Mouse (Mus musculus) liver (tissue): Measurements from ENCODE around the gene Il33.

Experiments used
- DNase-seq: peaks from one replicate; pipeline ENCODE4 v3.0.0-alpha.2; 2020; ENCODE audit warnings: mixed read lengths

Gene Il33

DNA sequence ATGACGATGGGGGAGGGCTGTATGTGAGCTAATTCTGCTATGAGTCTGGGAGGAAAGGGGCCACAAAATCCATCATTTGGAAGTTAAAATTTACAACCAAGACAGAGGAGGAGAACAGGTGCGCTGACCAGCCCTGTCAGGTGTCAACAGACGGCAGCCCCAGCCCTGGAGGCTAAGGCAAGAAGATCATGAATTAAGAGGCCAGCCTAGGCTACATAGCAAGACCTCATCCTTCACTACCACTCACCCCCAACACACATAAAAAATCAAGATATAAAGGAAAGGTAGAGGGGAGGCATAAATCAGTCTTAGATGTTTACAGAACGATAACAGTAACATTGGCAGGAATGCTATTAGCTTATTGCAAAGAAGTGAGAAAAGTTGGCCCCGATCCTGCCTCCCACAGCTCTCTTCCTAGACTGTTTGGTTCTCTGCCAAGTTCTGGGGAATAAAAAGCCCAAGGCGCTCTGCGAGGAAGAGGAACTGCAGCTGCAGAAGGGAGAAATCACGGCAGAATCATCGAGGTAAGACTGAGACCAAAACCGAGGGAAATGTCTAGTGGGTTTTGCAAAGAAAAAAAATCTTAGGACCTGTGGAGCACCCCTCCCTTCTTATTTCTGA lies at the start of gene Il33:
Il33 (plus strand) TSS at position 477 of the 621 bp plus-strand sequence.
- DNase-seq, result peak; percentile 15

DNA sequence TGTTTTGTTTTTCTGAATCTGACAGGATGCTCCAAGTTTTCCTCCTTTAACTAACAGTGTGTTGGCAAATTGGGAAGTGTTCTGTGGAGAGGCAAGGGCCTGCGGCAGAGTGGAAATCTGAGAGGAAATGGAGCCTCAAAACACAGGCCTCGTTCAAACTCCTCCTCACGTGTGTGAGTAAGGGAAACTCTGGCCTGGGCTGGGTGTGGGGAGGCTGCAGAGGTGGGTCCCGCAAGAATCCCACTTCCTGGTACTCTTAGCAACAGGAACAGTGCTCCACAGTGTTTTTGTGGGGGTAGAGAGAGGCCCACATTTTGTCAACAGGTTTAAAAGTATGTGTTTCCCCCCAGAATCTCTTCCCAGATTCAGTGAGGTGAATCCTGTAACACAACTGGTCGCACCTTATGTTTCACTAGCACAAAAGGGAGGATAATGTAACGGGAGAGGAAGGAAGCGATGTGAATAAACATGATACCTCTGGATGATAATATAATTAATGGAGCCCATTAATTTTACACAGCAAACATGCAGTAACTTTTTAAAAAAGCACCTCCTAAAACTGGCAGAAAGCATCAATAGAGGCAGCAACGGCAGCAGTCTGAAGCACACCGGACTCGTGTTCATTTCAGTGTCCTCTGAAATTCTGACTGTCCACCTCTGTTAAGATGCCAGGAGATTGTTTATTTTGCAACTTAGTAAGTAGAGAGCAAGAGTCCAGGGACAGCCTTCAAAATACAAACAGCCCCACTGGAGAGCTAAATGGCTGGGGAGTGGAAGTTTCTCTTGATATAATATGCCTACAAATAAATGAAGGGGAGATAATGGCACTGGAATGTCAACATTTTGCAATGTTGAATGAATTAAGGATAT lies 47.3 kb upstream of the Il33 start:
- no peak for DNase-seq

DNA sequence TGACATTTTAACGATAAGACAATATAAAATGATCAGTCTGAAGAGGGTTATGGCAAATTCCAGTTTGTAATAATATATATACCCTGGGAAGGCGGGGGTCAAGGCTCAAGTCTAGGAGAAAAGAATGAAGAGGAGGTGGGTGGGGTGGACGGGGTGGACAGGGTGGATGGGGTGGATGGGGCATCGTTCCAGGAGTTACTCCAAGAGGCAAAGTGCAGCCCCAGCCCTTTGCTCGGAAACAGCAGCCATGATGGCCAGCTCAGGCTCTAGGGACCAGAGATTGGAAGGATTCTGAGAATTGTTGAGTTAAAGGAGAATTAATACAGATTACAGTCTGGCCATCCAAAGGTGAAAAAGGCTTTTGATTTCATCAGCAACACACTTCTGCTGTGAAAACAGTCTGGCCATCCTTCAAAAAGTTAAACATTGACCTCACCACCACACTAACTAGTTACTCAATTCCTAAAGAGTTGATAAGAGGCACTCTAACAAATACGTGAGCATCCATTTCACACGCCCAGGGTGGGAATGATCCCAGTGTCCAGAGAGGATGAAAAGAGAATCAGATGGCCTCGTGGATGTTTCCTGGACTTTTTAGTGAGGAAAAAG lies 45.9 kb upstream of the Il33 start:
- DNase-seq, result no peak

DNA sequence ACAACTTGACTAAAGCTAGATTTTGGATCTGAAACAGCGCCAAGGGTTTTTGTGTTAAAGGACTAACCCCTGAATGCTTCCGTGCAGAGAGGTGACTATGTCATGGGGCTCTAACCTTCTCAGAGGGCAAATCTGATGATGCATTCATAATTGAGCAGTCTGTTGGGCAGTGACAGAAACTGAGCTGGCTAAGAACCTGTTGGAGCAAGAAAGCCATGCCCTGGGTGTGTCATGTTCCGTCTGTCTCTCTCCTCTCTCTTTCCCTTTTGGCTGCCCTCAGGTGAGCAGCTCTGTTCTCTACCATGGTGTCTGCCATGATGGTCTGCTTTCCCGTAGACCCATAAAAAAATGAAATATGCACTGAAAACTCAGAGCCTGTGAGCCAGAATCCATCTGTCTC lies 44.0 kb upstream of the Il33 start:
- no peak for DNase-seq

DNA sequence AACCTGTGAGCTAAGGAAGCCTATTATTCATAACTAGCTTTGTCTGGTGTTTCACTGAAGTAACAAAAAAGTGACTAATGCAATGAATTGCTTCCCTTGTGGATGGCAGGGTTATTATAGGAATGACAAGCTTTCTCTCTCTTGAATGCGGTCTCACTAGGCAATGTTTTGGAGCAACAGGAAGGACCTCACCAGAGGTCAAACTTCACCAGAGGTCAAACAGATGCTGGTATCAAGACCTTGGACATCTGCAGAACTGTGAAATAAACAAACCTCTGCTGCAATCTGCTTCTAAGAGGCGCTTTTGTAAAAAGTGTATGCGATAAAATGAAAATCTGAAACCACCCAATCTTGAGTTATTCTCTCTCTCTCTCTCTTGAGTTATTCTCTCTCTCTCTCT lies 42.2 kb upstream of the Il33 start:
- DNase-seq, result no peak

DNA sequence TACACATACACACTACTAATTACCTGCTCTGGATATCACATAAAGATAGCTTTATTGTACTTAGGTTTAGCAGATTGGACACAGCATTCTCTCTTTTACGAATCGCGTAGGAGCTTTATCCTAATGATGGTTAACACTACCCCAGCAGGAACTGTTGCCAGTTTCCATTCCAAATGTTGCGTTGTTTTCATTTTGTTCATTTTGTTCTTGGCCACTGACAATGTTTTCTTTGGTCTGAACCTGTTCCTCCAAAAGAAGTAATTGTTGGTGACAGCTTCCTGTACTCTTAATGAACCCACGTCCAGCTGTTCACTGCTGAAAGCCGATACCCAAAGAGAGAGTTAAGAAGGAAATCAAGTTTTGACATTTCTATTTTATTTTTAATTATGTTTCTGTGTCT lies 39.4 kb upstream of the Il33 start:
- DNase-seq, result no peak

DNA sequence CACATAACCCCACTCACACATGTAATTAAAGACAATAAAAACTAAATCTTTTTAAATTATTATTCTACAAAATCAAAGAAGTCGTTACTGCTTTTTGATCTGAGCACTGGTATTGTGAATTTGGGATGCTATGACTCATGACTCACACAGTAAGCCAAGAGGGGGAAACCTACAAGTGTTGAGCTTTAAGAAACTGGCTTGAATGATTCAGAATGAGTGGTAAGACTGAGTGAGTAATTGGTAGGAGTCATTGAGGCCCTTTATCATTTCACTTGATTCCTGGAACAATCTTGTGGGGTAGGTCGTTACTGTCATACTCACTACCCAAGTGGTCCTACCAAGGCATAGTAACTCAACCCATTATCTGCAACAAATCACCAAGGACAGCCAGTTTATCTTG lies 37.4 kb upstream of the Il33 start:
- no peak for DNase-seq

DNA sequence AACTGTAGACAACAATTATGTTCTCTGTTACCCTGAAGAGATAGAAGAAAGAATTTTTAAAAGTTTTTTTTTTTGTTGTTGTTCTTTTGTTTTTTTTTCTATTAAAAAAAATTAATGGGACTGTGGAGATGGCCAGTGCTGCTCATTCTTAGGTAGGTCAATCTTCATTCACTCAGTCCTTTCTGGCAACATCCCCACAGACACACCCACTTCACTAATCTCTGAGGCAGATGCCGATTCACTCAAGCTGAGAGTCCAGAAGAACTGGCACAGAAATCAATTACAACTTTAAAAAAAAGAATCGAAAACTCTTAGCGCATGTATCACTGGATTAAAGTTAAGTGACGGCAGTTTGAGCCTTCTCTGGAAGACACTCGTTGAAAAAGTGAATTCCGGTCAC lies 36.0 kb upstream of the Il33 start:
- no peak for DNase-seq

DNA sequence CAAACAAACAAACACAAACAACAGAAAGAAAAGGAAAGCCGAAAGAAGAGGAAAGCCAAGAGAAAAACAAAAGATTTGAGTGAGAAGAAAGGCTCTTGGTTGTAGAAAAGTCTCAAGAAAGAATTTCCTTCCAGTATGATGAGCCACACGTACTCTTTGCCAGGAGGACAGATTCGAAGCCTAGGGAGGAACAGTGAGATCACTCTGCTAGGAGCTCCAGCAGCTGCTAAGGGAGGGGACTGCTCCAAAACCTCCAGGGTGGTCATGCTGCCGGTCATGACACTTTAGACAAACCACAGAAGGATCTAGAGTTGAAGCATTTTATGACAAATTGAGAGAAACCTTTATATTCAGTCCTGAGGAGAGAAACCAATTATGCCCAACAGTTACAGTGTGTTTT lies 32.9 kb upstream of the Il33 start:
- no peak for DNase-seq

DNA sequence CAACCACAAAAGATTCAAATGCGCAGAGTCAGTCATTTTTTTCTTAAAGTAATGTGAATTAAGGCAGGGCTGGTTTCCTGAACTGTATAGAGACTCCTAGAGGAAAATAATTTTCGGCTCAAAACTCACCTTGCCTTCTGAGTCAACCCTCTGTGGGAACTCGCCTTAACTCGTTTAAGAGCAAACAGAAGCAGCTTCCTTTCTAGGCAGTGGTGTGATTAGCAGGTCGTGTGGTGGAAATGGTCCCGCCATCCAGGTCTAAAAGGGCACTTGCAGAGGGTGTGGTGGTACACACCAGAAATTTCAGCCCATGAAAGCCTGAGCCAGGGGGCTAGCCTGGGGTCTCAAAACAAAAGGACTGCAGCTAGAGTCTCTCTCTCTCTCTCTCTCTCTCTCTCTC lies 32.1 kb upstream of the Il33 start:
- DNase-seq, result no peak

DNA sequence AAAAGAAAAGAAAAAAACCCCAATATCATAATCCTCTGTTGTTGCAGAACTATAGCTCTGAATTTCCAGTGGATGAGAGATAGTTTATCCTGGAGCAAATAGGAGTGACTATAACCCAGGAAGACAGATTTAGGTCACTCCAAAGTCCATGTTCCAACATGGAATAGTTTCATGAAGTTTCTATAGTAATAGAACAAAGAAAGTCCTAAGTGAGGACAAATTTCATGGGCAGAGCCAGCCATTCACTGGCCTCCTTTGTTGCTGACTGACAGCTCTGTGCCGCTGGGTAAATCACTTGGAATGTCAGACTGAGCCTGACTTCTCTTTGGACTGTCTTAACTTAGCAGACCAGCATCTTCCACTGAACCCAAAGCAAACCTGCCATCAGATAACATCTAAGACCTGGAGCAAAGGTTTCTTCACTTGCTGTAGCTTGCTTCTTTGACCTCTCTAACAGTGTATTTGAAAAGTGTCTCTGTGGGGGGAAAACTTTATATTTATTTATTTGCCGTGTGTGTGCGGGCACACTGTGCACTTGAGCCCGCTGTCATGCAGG lies 31.1 kb upstream of the Il33 start:
- no peak for DNase-seq

DNA sequence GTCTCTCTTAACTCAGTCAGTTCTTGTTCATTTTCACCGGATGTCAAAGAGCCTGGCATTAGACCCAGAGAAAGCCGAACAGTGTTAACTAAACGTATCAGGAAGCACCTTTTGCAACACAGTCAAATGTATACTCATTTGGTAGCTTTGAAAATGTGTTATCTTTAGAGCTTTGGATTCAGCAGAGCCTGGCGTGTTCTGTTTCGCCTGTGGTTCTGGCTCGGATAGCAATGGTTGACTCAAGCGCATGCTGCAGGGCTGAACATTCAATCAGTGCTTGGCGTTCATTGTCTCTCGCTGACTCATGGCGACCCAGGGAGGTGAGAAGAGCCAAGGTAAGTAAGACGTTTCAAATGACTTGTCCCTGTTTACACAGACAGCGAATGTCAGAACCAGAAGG lies 30.5 kb upstream of the Il33 start:
- DNase-seq, result no peak

DNA sequence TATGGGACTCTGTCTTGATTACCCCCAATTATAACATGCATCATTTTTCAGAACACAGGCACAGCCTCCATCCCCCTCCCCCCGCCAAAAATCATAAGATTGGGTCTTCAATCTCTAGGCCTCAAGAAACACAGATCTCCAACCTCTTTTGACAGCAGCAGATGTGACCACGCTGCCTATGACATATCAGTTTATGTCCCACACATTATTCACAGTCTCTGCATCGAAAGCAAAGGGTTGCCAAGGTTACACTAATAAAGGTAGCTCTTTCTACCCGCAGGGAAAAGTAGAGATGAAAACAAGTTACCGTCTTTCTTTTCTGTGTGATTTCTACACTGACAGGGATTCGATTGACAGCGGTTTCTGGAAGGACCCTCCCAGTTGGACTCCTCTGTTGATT lies 29.9 kb upstream of the Il33 start:
- no peak for DNase-seq

DNA sequence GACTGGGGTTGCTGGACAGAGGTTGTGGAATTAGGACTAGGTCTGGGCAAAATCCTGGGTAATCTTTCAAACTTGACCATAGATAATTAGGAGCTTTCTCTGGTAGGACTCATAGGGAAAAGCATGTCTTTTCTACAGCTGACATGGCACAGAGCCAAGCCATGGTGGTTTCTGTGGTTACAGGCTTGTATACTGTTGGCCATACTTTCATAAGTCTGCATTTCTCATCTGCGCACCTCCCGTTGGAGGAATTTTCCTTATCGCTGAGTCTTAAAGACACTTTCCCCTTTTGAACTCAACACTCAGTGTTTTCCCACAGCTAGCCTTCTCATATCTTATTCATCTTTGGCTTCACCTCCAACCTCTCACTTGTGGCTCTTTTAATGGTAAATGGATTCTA lies 24.6 kb upstream of the Il33 start:
- DNase-seq, result peak; percentile 21

DNA sequence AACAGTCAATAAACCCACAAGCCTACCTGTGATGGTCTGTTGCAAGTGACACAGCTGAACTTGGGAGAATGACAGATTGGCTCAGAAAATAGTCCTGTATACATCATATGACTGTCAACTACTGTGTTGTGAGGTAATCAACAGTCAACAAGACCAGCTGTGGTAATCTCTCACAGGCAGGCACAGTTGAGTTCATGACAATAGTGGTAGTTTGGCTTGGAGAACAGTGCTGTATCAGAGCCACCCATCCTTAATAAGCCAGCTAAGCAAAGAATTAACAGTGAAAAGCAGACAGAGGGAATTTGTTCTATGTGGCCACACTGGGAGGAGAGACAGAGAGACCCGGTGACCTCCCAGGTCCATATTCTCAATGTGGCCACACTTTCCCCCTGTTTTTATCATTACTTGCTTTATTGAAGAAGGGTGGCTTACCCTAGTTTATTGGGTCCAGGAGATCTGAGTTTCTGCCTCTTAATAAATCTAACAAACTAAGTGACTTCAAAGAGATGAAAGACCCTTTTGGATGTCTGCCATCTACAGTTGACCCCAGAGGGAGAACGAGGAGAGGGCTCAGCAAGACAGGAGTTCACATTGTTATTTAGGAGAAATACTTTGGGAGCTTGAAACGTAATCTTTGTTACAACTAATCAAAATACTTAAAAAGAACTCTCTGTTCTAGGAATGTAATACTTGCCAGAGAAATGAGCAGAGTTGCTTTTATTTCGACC lies 22.4 kb upstream of the Il33 start:
- no peak for DNase-seq

DNA sequence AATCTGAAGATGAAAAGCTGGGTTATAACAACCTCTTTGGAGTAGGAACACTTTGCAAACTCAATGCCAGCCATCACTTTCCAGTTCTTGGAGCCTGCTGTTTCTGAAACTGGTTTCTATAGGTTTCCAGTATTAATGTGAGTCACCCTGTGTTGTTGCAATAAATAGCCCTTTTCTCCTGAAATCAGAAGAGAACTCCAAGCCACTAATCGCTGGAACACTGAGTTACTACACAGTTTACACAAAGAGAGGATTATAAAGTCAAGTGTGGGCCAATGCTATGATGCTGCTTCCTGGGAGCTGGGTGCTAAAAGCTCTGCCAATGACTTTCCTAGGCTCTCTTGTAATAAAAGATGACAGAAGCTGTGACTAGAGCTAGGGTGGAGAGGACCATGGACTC lies 19.0 kb upstream of the Il33 start:
- no peak for DNase-seq

DNA sequence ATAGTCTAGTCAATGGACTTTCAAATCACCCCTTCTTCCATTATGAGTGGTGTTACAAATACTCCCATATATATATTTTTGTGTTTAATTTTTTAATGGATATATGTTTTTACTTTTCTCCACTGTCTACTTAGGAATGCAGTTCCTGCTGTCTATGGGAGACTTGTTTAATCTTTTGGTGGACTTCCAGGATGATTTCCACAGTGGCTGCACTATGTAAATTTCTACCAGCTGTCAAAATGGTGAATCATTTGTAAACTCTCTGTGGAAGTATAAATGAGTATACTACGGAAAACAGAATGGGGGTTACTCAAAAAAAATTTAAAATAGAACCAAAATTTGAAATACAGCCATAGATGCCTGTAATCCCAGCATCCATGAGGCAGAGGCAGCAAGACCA lies 15.7 kb upstream of the Il33 start:
- no peak for DNase-seq

DNA sequence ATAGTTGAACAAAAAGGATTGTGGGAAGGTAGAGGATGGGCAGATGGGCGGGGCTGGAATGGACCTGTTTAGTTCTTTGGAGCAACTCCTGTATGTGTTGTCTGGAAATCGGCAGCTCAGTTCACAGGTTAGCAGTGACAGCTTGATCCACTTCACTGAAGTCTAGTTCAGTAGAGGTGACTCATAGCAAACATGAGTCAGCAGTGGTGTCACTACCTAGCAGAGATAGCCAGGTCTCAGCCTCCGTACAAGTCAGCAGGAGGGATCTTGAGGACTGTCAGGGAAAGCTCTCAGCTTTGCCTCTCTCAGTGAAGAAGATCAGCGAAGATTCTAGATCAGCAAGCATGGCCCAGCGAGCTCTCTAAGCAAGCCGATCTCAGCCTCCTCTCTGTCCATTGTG lies 13.0 kb upstream of the Il33 start:
- no peak for DNase-seq

DNA sequence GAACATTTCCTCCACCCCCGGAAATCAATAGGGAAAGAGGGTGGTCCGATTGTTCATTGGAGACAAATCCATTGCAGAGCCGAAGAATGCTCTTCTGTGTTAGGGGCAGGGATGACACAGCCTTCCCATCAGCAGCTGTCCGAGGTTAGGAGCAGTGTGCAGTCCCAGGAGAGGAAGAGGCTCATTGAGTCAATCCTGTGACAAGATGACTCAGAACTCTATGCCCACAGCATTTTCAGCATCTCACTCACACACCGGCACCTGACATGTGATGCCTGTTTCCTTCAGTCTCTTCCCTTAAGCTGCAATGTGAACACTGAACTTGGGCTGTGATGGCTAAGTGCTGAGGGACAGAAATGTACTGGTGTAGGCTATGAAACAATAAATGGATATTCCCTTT lies 7.5 kb upstream of the Il33 start:
- no peak for DNase-seq

DNA sequence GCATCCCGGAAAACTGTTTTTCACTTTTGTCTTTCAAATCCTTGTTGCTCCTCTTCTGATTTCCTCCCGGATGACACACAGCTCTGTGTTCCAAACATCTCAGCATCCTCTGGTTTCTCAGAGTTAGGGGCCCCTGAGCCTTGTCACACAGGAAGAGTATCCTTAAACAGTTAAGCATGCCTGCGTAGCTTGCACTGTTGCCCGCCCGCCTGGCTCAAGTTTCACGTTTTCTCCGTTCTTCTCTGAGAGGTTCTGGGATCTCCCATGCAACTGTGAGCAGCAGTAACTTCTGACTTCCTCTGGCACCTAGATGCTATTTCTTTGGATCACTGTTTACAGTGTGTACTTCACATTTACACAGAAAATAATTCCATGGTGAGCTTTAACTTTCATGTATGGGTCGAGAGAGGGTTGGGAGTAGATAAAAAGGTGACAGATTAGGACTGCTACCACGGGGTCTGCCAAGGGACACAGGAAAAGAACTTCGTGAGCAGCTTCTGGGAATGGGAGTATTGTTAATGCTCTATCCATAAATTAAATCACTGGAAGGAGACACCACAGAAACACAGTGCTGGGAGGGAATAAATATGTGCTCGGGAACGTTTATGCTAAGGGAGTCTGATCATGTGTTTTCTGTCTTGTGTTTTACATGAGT lies 1.3 kb downstream of the Il33 start:
- no peak for DNase-seq

DNA sequence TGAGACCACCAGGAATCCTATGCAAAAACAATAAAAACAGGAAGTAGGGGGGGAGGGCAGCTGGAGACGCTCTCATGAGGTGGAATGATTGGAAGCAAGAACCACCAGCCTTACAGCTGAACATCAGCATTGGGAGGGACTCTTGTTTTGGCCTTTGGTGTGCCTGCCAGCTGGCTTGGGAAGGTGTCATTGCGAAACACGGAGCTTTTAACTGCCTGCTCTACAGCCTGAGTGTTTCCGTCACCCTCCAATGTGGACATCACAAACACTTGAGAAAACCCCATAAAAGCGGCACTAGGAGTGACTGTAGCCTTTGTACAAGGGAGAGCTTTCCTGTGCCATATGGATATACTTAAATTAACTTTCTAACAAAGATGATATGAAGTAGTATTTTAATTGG lies 5.4 kb downstream of the Il33 start:
- no peak for DNase-seq

DNA sequence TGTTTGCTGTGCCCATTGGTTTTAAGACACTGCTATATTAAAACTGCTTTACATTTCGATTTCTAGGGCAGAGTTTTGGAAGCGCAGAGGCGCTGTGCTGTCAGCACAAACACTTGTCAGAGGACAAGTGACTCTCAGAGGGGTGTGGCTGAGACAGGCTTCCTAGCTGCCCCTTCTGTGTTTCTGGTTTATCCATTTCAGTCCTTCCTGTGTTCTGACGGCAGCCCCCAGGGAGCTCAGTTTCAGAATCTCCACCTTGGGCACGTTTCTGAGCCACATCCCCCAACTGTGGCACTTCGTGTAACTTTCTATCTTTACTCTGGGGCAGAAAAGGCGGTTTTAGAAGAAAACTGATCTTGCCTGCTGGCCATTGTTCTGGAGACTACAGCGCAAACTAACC lies 12.5 kb downstream of the Il33 start:
- no peak for DNase-seq

DNA sequence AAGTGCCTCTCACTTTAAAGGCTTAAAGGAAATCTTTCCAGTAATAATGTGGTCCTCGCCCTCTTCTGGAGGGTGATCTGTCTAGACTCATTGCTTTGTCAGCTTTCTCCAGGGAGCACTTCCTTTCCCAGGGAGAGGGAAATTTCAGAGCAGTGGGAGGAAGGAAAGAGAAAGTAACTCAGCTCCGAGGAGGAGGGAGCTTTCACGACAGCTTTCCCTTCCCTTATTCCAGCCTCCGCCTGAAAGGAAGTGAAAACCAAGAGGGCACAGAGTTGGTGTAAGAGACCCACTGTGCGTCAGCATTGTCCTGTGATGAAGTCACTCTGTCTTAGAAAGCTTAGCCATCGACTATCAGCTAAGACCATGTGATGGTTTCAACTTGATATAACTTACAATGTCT lies 15.3 kb downstream of the Il33 start:
- DNase-seq, result no peak
